Mouse (Mus musculus) kidney, postnatal 4 days (tissue): ENCODE results near the gene Krtap1-5.
"Not testable (repeated sequence)": the region's sequence is repeated elsewhere in the genome, so short reads cannot be mapped to it uniquely, and the experiment has no call there.

Experiments used
- DNase-seq, 2 experiments: peaks; one replicate each; pipeline ENCODE4 v3.0.0; 2021; ENCODE audit warnings: mixed read lengths in 2 of 2

Krtap1-5 gene

GRCm38 (mm10) chr11:99580636-99581035 lies at the start of gene Krtap1-5:
TSS of gene Krtap1-5 (minus strand) at chr11:99581016.
- no peak for DNase-seq

GRCm38 (mm10) chr11:99628138-99628537 lies 47.3 kb upstream of the Krtap1-5 start, which contains the start of gene Krtap4-1:
TSS of gene Krtap4-1 (minus strand) at chr11:99628238.
- DNase-seq = no peak

DNA sequence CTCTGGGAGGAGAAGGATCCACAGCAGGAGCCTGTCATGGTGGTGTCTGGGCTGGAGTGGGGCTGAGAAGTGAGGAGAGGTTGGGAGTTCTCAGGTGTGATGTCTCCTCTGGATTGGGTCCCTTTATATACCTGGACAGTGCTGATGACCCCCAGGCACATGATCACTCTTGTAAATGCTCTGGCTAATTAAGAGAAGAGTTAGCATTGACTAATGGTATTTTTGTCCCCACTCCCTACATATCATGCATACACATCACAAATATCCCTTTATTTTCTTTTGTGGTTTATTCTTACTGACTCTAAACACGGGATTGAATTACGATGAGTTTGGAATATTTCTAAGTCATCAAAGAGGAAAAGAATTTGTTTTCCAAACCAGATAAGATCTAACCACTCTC lies 39.5 kb upstream of the Krtap1-5 start, which contains the start of gene Gm11562:
Gene Gm11562, minus strand, starts transcription at position 101 of the 400 bp plus-strand sequence.
- DNase-seq = no peak

DNA sequence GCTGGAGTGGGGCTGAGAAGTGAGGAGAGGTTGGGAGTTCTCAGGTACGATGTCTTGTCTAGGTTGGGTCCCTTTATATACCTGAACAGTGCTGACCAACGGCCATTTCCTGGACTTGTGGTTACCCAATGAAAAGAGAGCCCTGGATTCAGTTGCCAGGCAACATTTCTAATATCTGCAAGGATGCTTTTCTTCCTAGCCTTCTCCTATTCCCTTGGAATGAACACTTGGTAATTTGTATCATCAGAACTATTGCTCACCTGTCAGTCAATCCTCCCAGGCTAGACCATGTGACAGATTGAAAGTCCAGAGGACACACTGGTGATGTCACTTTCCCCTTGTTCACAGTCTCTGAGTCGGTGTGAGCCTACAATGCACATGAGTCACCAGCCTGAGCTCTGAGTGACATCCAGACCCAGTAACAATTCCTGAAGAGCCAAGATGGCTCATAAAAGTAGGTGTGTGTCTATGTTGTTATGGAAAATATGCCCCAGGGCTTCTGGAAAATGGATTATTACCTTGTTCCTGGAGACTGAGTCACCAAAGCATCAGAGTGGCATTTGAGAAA lies 34.1 kb upstream of the Krtap1-5 start, which contains the start of gene Krtap2-4:
Gene Krtap2-4, minus strand, starts transcription at position 51 of the 568 bp plus-strand sequence.
- DNase-seq = no peak

- DNase-seq = not testable (repeated sequence)
These were observed 29.3 kb upstream of the Krtap1-5 start, which contains the start of gene Gm11937 for GRCm38 (mm10) chr11:99610089-99610488. TSS of gene Gm11937 (minus strand) at chr11:99610189.

DNA sequence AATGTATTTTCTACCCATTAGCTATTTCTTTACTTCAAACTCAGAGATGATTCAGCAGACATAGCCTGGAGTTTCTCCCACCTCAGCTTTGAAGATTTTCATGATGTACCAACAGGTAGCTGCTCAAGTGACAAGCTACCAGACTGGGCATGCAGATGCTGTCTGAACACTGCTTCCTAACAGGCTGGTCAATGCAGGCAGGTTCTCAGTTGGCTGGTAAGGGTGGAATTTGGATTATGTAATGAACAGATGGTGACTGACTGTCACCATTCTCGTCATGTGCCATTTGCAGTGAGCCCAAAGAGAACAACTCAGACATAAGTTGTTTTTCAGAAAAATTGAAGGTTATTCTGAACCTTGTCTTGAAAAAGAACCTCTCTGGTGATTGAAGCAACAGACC lies 28.3 kb upstream of the Krtap1-5 start:
- DNase-seq = no peak

DNA sequence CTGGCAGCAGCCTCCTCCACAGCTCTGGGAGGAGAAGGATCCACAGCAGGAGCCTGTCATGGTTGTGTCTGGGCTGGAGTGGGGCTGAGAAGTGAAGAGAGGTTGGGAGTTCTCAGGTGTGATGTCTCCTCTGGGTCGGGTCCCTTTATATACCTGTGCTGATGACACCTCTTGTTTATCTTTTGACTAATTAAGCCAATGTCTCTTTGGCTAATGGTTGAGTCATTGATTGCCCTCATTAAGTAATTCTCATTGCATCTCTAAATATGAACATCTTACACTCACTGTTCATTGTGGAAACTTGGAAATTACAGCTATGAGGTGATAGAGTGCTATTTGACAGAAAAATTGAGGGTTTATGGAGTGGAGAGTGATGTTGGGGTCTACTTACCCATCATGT lies 22.4 kb upstream of the Krtap1-5 start, which contains the start of gene Gm11938:
Gene Gm11938, minus strand, starts transcription at position 101 of the 400 bp plus-strand sequence.
- not testable (repeated sequence) for DNase-seq

- not testable (repeated sequence) for DNase-seq
These were observed 16.9 kb upstream of the Krtap1-5 start, which contains the start of gene Krtap9-3 for GRCm38 (mm10) chr11:99597742-99598141. TSS of gene Krtap9-3 (minus strand) at chr11:99598105.

GRCm38 (mm10) chr11:99590981-99591380 lies 10.2 kb upstream of the Krtap1-5 start, which contains the start of gene Krtap1-3:
TSS of gene Krtap1-3 (minus strand) at chr11:99591339.
- DNase-seq = no peak

- no peak for DNase-seq
These were observed 4.3 kb upstream of the Krtap1-5 start for GRCm38 (mm10) chr11:99585096-99585495.

- no peak for DNase-seq
These were observed 2.5 kb upstream of the Krtap1-5 start, which contains the start of gene Krtap1-4 for GRCm38 (mm10) chr11:99583245-99583704. TSS of gene Krtap1-4 (minus strand) at chr11:99583654.

DNA sequence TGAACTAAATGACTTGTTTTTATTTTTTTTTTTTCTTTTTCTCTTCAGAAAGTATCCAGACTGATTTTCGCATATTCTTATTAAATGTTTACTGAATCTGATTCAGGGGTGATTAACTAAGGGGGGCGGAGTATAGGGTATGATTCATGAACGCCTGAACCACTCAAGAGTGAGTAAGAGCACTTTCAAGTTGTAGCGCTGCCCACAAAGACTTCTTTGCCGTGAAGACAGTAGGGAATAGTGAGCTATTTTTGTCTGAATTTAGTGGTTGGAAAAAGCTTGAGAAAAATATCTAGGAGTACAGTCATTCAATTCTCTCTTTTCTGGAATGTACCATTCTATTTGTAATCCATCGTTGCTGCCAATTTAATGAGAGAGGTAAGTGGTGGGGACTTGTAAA lies 748 bp upstream of the Krtap1-5 start:
- DNase-seq = no peak

GRCm38 (mm10) chr11:99581051-99581450 lies 235 bp upstream of the Krtap1-5 start:
- no peak for DNase-seq

DNA sequence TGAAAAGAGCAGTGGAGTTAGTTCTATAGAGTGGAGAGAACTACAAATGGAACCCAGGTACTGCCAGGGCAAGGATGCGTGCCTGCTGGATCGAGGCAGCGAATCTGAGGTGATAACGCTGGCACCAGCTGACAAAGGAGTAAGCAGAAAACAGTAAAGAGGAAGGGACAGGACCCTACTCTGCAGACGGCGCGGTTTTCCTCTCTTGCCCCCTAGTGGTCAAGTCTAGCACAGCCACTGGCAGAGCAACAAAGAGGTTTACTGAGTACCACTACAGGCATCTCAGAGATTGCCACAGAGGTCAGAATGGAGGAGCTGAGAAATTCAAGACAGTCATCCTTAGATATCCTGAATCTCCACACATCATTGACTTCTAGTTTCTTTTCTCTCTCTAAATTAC lies 6.7 kb downstream of the Krtap1-5 start:
- DNase-seq = peak; percentile 82 to 84

GRCm38 (mm10) chr11:99573164-99573563 lies 7.7 kb downstream of the Krtap1-5 start:
- DNase-seq = no peak

DNA sequence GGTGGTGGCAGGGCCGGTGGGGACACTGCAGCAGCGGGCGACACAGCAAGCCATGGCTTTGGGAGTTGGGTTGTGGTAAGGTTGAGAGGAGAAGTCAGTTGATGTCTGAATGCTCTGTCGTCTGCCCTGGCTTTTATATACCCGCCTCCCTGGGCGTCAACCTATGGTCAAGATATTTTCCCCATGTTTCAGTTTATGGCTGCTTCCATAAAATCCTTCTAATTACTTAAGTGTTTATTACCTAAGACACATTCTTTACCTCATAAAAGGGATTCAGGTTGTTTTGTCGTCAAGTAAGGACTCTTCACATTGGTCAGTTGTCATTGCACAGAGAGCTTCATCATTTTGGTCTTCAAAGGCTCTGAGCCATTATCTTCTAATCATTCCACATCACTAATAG lies 14.3 kb downstream of the Krtap1-5 start, which contains the start of gene Krtap3-1:
Gene Krtap3-1, minus strand, starts transcription at position 101 of the 400 bp plus-strand sequence.
- DNase-seq = no peak

DNA sequence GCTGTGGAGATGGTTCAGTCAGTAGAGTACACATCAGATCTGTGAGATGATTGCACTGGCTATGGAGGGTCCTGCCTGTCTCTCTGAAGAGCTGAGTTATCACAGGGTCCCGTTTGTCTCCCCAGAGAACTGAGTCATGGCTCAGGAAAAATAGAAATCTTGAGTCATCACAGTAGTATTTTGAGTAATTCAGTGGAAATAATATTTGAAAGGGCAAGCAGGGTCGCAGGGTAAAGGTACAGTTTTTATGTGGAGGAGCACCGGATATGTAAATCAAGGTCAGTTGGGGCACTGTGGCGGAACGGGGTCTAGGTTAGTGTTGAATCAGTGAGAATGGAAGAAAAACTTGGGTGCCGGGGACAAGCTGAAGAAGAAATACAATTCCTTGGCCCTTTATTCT lies 18.2 kb downstream of the Krtap1-5 start:
- DNase-seq = no peak

DNA sequence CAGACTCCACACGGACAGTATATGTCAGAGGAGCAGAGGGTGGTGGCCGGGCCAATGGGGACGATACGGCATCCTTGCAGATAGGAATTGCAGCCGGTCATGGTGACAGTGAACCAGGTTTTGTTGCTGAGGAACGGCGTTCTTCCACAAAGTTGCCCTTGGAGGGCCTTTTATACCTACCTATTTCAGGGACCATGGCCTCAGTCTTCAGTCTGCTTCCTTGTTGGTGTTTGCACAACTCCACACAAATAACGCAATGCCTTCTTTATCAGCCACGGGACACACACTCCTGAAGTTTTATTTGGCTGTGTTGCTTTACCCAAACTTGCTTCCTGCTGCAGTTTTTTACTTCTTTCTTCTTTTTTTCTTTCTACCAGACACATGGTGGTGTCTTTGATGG lies 21.4 kb downstream of the Krtap1-5 start, which contains the start of gene Gm11939:
Gene Gm11939, minus strand, starts transcription at position 101 of the 400 bp plus-strand sequence.
- DNase-seq = no peak

DNA sequence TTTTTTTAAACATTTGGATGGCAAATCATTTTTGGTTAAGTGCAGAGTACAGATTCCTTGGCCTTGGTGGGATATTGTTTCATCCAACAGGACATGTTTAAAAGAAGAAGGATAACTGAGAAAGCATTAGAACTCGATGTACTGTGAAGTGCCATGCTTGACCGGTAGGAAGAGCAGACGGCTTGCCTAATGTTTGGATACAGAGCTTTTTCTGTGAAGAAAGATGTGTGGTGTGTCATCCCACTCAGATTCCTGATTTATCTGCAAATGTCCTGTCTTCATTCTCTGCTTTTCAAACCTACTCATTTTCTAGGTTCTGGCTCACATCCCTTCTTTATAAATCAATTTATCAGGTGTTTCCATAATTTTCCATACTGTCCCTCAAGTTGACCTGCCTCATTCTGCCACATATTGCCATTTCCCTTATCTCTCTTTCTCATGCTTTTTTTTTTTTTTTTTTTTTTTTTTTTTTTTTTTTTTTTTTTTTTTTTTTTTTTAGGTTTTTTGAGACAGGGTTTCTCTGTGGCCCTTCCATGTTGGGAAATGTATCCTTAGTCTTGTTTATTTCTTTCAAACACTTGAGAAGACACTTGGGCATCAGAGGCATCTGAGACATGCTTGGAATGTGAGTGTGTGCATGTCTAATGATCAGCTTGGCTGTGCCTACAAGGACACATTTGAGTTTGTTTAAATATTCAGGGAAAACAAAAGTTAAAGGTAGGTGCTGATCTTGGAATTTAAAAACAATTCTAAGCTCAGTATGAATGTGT lies 22.7 kb downstream of the Krtap1-5 start:
- DNase-seq = no peak

- DNase-seq = no peak
These were observed 24.1 kb downstream of the Krtap1-5 start, which contains the start of gene Krtap3-2 for GRCm38 (mm10) chr11:99556753-99557152. TSS of gene Krtap3-2 (minus strand) at chr11:99556853.

- no peak for DNase-seq
These were observed 24.6 kb downstream of the Krtap1-5 start for GRCm38 (mm10) chr11:99556195-99556594.

DNA sequence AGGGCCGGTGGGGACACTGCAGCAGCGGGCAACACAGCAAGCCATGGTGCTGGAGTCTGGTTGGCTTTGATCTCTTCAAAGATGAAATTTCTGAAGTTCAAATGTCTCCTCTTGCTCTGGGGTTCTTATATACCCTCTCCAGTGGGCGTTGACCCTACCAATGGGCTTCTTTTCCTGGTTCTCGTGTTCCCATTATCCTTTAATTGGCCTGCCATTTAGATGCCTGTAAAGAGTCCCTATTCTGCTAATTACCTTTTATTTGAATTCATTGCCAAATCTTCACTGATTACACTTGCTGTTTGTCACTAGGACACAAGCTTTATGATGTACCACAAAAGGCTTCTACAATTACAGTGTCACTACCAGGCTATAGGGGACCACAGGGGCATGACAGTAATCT lies 30.1 kb downstream of the Krtap1-5 start, which contains the start of gene Krtap3-3:
Gene Krtap3-3, minus strand, starts transcription at position 101 of the 400 bp plus-strand sequence.
- no peak for DNase-seq

GRCm38 (mm10) chr11:99547892-99548291 lies 32.9 kb downstream of the Krtap1-5 start:
- no peak for DNase-seq
